Mouse (Mus musculus): Measurements from ENCODE around the gene Frrs1l. TPM values are rescaled to one million over a fixed set of nuclear protein-coding genes. Genes with fewer than 3 reads are reported as not detected.

Frrs1l gene
- polyA plus RNA-seq, 1 experiment from 2014 or later: not detected

GRCm38 (mm10) chr4:56946641-56947640 lies 43.2 kb downstream of the Frrs1l start, which contains the start of gene Tmem245:
Gene Tmem245 (minus strand): TSS chr4:56947437.
- WGBS (ENCODE audit: missing documents): under 1% methylated on average over 99 of the region's 107 CpGs

GRCm38 (mm10) chr4:56946180-56946579 lies 44.0 kb downstream of the Frrs1l start:
- Histone ChIP-seq H3K36me3 (ENCODE audit: inconsistent target) (no peaks in the 10 kb centered on the region), H3K4me3 (ENCODE audit: inconsistent target) (peak overlapping the region; percentile 49), H3K79me2 (ENCODE audit: inconsistent target) (peaks cover 52% of the 10 kb centered on the region), H3K27ac (no peak overlapping the region)
- WGBS (ENCODE audit: missing documents): 6% methylated on average over 14 of the region's 14 CpGs

More at GRCm38 (mm10) chr4:56946641-56947640, 43.2 kb downstream of the Frrs1l start, which contains the start of gene Tmem245:
- peak within 1 kb of the TSS; percentile 49 for H3K4me3 ChIP-seq (ENCODE audit: inconsistent target)
- no peak within 1 kb of the TSS for H3K27ac ChIP-seq
- H3K79me2 ChIP-seq (ENCODE audit: inconsistent target): peaks cover 44% of the 10 kb centered on the region
- H3K36me3 ChIP-seq (ENCODE audit: inconsistent target): no peaks in the 10 kb centered on the region

DNA sequence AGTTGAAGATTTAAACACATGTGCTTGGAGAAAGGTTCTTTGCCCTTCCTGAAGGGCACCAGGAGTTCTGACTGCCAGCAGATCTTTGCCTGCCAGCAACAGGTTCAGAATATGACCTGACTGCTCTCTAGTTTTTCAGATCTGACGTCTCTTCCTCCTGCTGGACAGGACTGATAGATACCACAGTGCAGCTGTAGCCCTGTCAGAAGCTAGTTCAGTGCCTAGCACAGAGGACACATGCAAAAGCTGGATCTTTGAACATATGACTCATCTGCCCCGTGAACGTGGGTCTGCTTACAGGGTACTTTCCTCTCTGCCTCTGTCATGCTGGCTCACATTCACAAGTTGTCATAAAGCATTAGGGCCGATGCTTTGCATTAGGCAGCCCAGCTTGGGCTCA lies 45.9 kb downstream of the Frrs1l start:
- Histone ChIP-seq H3K36me3 (ENCODE audit: inconsistent target) (no peaks in the 10 kb centered on the region), H3K27ac (no peak overlapping the region), H3K4me3 (ENCODE audit: inconsistent target) (no peak overlapping the region), H3K79me2 (ENCODE audit: inconsistent target) (peaks cover 71% of the 10 kb centered on the region)
- WGBS (ENCODE audit: missing documents): 78% methylated on average over 4 of the region's 4 CpGs

GRCm38 (mm10) chr4:56943258-56943657 lies 46.9 kb downstream of the Frrs1l start:
- Histone ChIP-seq H3K36me3 (ENCODE audit: inconsistent target) (no peaks in the 10 kb centered on the region), H3K27ac (no peak overlapping the region), H3K4me3 (ENCODE audit: inconsistent target) (no peak overlapping the region), H3K79me2 (ENCODE audit: inconsistent target) (peaks cover 81% of the 10 kb centered on the region)
- WGBS (ENCODE audit: missing documents): 67% methylated on average over 1 of the region's 1 CpGs

- Histone ChIP-seq H3K36me3 (ENCODE audit: inconsistent target) (no peaks in the 10 kb centered on the region), H3K4me3 (ENCODE audit: inconsistent target) (no peak overlapping the region), H3K79me2 (ENCODE audit: inconsistent target) (peaks cover 88% of the 10 kb centered on the region), H3K27ac (no peak overlapping the region)
- 100% methylated on average over 1 of the region's 1 CpGs for WGBS (ENCODE audit: missing documents)
Measured at GRCm38 (mm10) chr4:56942567-56942966, 47.6 kb downstream of the Frrs1l start.

DNA sequence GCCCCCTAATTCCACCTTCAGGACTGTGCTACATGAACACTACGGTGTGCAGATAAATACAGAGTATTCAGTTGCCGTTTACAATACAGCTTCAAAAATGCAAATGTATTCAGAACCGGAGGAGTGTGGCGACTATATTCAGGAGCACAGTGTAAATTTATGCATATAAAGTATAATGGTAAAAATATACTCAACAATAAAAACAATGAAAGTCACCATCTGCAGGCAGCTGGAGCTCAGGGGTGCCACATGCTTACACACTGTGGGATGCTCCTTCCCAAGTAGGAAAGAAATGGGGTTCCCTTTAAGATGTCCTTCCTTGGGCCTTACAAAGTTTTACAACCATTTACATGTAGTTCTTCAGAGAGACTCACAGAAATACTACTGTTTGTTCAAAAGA lies 48.7 kb downstream of the Frrs1l start:
- WGBS (ENCODE audit: missing documents): 100% methylated on average over 4 of the region's 4 CpGs
- H3K4me3 ChIP-seq (ENCODE audit: inconsistent target): no peak overlapping the region
- peaks cover 88% of the 10 kb centered on the region for H3K79me2 ChIP-seq (ENCODE audit: inconsistent target)
- H3K27ac ChIP-seq: no peak overlapping the region
- H3K36me3 ChIP-seq (ENCODE audit: inconsistent target): no peaks in the 10 kb centered on the region

DNA sequence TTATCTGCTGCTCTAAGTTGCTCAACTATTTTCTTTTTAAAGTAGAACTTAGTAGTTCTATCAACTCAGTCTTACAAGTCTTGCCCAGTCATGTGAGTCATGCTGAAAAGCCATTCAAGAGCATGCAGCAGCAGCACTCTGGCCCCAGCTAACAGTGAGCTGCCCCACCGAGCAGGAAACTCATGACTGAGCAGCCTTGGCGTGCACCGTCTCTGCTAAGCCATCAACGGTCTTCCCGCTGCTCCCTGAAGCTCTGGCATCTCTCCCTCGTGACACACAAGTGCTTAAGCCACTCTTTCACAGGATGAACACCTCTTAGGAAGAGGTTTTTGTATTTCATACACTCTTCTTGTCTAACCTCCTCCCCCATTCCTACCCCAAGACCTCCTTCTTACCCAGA lies 53.1 kb downstream of the Frrs1l start:
- no peak overlapping the region for H3K4me3 ChIP-seq (ENCODE audit: inconsistent target)
- H3K79me2 ChIP-seq (ENCODE audit: inconsistent target): peaks cover 46% of the 10 kb centered on the region
- H3K27ac ChIP-seq: peak overlapping the region; percentile 22; the same call in 1 of the 2 replicates
- H3K36me3 ChIP-seq (ENCODE audit: inconsistent target): no peaks in the 10 kb centered on the region
- 26% methylated on average over 5 of the region's 6 CpGs for WGBS (ENCODE audit: missing documents)

GRCm38 (mm10) chr4:56935327-56935726 lies 54.9 kb downstream of the Frrs1l start:
- Histone ChIP-seq H3K79me2 (ENCODE audit: inconsistent target) (peaks cover 28% of the 10 kb centered on the region), H3K36me3 (ENCODE audit: inconsistent target) (no peaks in the 10 kb centered on the region), H3K4me3 (ENCODE audit: inconsistent target) (no peak overlapping the region), H3K27ac (no peak overlapping the region)
- no CpG with 5 or more reads among the region's 1 CpGs for WGBS (ENCODE audit: missing documents)

- 0 out of 2 replicates have a peak, but pooled peaks cover 2% of the 10 kb centered on the region for H3K36me3 ChIP-seq (ENCODE audit: inconsistent target)
- 86% methylated on average over 4 of the region's 4 CpGs for WGBS (ENCODE audit: missing documents)
- no peak overlapping the region for H3K4me3 ChIP-seq (ENCODE audit: inconsistent target)
- H3K79me2 ChIP-seq (ENCODE audit: inconsistent target): peaks cover 6% of the 10 kb centered on the region; the same call in 1 of the 2 replicates
- no peak overlapping the region for H3K27ac ChIP-seq
Measured at GRCm38 (mm10) chr4:56933154-56933553, 57.0 kb downstream of the Frrs1l start.

GRCm38 (mm10) chr4:56932096-56932495 lies 58.1 kb downstream of the Frrs1l start:
- H3K79me2 ChIP-seq (ENCODE audit: inconsistent target): no peaks in the 10 kb centered on the region
- H3K36me3 ChIP-seq (ENCODE audit: inconsistent target): 0 out of 2 replicates have a peak, but pooled peaks cover 4% of the 10 kb centered on the region
- no peak overlapping the region for H3K27ac ChIP-seq
- 91% methylated on average over 7 of the region's 7 CpGs for WGBS (ENCODE audit: missing documents)
- no peak overlapping the region for H3K4me3 ChIP-seq (ENCODE audit: inconsistent target)

DNA sequence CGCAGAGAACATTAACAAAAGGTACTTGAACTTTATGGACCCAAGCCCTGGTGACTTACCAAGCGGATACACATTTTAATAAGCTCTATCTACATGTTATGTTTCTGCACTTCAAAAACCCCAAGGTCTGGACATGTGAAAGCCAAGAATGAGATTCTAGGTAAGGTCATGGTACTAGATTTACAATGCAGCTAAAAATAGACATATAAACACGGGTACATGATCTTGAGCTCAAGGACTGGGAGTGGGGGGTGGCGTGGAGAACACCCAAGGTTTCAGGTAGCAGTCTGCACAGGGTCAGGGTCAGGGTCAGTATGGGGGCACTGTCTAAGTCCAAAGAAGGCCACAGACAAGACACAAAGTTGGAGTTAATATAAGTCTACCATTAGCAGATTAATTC lies 59.9 kb downstream of the Frrs1l start:
- Histone ChIP-seq H3K4me3 (ENCODE audit: inconsistent target) (no peak overlapping the region), H3K79me2 (ENCODE audit: inconsistent target) (no peaks in the 10 kb centered on the region), H3K27ac (no peak overlapping the region), H3K36me3 (ENCODE audit: inconsistent target) (peaks cover 14% of the 10 kb centered on the region; the same call in 1 of the 2 replicates)
- 90% methylated on average over 4 of the region's 4 CpGs for WGBS (ENCODE audit: missing documents)

- 87% methylated on average over 4 of the region's 4 CpGs for WGBS (ENCODE audit: missing documents)
- peaks cover 37% of the 10 kb centered on the region; the same call in 1 of the 2 replicates for H3K36me3 ChIP-seq (ENCODE audit: inconsistent target)
- H3K79me2 ChIP-seq (ENCODE audit: inconsistent target): no peaks in the 10 kb centered on the region
- no peak overlapping the region for H3K4me3 ChIP-seq (ENCODE audit: inconsistent target)
- H3K27ac ChIP-seq: no peak overlapping the region
Measured at GRCm38 (mm10) chr4:56926971-56927370, 63.2 kb downstream of the Frrs1l start.

DNA sequence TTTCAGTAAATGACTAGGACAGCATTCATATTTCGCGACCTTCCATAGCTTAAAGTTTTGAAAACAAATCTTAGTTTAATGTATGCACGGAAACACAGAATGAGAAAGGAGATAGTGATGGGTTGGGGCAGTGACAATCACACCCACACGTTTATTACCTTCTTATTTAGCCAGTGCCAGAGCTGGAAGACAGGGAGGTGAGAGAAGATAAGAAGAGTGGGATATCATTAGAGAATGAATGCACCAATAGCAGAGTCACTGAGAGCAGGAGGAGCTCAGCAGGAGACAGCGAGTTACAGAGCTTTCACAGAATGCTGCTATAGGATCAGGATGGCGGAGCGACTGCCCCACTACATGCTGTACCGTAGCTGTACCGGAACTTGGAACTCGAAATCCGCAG lies 68.0 kb downstream of the Frrs1l start:
- Histone ChIP-seq H3K36me3 (ENCODE audit: inconsistent target) (peaks cover 33% of the 10 kb centered on the region; the same call in 1 of the 2 replicates), H3K4me3 (ENCODE audit: inconsistent target) (no peak overlapping the region), H3K79me2 (ENCODE audit: inconsistent target) (no peaks in the 10 kb centered on the region), H3K27ac (no peak overlapping the region)
- WGBS (ENCODE audit: missing documents): 94% methylated on average over 11 of the region's 11 CpGs

- Histone ChIP-seq H3K36me3 (ENCODE audit: inconsistent target) (peaks cover 12% of the 10 kb centered on the region; the same call in 1 of the 2 replicates), H3K79me2 (ENCODE audit: inconsistent target) (no peaks in the 10 kb centered on the region), H3K4me3 (ENCODE audit: inconsistent target) (no peak overlapping the region), H3K27ac (no peak overlapping the region)
- 73% methylated on average over 15 of the region's 15 CpGs for WGBS (ENCODE audit: missing documents)
Measured at GRCm38 (mm10) chr4:56915732-56916325, 74.4 kb downstream of the Frrs1l start.

DNA sequence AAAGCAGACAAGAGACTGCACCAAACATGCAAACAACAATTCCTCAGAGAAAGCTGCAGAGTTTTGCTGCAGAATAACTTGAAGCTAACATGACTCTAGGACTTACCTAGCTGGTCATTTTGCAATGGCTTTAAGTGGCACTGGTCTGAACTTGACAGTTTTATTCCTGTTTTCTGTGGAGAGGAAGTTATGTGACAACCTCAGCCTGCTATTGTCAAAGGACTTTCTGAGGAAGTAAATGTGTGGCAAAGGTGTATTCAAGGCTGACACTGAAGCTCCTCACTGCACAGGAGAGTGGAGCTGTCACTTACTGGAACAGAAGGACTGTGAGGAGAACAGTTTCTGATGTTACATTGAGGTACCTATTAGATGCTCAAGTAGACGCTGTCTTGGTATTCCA lies 75.4 kb downstream of the Frrs1l start:
- 100% methylated on average over 1 of the region's 1 CpGs for WGBS (ENCODE audit: missing documents)
- Histone ChIP-seq H3K79me2 (ENCODE audit: inconsistent target) (no peaks in the 10 kb centered on the region), H3K4me3 (ENCODE audit: inconsistent target) (no peak overlapping the region), H3K36me3 (ENCODE audit: inconsistent target) (peaks cover 12% of the 10 kb centered on the region; the same call in 1 of the 2 replicates), H3K27ac (no peak overlapping the region)

All from macrophage (primary cell).